Mouse (Mus musculus): ENCODE data around the gene Gramd1b. TPM values are rescaled to one million over a fixed set of nuclear protein-coding genes. Genes with fewer than 3 reads are reported as not detected.
A peak's percentile ranks its signal among the peaks of the same experiment; 100 is the strongest.

Gramd1b gene
- polyA plus RNA-seq, 1 experiment from 2014 or later: 3.0 TPM

DNA sequence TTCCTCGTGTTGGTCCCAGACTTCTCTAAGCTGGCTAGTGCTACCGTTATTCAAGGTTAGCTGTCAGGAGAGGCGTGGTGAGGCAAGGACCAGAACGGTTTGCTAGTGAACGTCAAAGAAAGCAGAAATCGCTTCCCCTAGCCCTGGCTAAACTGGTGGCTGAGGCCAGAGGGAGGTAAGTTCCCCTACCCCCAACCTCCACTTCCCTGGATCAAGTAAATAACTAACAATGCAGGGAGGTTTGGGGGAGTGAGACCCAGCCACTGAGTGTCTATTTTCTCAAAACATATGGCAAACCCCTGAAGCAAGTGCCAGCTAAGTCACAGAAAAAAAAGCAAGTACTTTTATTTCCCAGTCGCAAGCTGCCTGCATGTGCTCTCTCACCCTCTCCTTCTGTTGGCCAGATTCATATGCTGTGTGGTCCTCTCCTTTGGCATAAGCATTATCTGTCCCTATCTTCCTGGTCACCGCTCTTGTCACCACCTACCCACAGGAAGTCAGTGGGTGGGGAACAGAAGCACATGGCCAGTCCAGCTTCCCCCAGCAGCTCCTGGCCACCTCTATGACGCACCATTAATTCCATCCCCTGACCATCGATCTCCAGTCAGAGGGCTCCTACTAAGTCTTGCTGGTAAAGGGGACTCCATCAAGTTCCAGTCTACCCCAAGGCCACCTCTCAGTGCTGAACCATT, 186.2 kb downstream of the Gramd1b start:
- Histone ChIP-seq H3K27ac (no peak overlapping the region), H3K36me3 (no peaks in the 10 kb centered on the region), H3K4me1 (replicated peaks) (peaks cover 15% of the 10 kb centered on the region; the same call in 1 of the 2 replicates), H3K9me3 (no peaks in the 10 kb centered on the region), H3K4me2 (replicated peaks) (peak overlapping the region; percentile 61; the same call in 1 of the 2 replicates), H3K9ac (no peak overlapping the region), H3K4me3 (replicated peaks) (no peak overlapping the region), H3K27me3 (replicated peaks) (no peaks in the 10 kb centered on the region)
- peak; percentile 1; the same call in 1 of the 2 replicates for ATAC-seq
- WGBS: 57% methylated on average over 10 of the region's 10 CpGs

DNA sequence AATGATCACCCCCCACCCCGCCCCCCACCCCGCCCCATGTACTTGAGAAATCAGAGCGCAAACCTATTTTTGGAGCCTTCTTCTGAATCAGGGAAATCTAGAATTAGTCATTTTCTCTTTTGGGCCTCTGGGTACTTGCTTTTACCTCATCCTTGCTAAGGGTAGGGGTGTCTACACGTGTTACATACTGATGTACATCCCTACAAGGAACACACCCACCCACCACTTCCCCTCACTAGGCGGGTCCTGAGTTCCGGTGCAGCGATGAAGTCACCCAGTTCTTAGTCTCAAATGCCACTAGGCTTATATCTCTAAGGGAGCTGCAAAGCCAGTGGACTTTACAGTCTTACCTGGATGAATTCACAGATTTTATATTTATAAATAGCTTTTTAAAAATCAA, 187.4 kb downstream of the Gramd1b start:
- ATAC-seq: no peak
- 84% methylated on average over 7 of the region's 7 CpGs for WGBS
- Histone ChIP-seq H3K4me1 (replicated peaks) (peaks cover 15% of the 10 kb centered on the region; the same call in 1 of the 2 replicates), H3K27ac (no peak overlapping the region), H3K9me3 (no peaks in the 10 kb centered on the region), H3K9ac (no peak overlapping the region), H3K4me3 (replicated peaks) (no peak overlapping the region), H3K36me3 (no peaks in the 10 kb centered on the region), H3K27me3 (replicated peaks) (no peaks in the 10 kb centered on the region), H3K4me2 (replicated peaks) (no peak overlapping the region)

DNA sequence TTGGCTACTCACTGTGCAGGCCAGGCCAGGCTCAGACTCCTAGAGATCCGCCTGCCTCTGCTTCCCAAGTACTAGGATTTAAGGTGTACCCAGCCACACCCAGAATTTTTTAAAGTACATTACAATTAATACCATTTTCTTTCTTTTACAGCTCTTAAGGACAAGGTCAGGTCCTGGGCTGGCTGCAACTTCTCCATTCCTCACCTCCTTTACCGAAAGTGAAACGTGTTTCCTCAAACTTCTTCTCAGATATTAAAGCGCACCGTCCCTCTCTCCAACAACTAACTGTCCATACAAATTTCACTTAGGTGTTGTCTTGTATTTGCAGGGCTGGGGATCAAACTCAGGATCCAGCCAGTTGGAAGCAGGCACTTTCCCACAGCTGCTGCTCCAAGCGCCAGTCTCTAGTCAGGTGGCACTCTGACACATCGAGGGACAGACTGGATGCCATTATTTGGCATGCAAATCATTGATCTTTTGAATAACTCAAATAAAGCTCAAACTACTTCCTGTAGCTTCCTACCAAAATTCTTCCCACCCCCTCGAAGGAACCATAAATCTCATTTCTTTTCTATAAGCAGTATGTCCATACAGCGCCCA, 188.0 kb downstream of the Gramd1b start:
- H3K27ac ChIP-seq: no peak overlapping the region
- no peak overlapping the region for H3K9ac ChIP-seq
- peaks cover 15% of the 10 kb centered on the region; the same call in 1 of the 2 replicates for H3K4me1 ChIP-seq (replicated peaks)
- no peaks in the 10 kb centered on the region for H3K36me3 ChIP-seq
- 91% methylated on average over 9 of the region's 9 CpGs for WGBS
- H3K9me3 ChIP-seq: no peaks in the 10 kb centered on the region
- no peak for ATAC-seq
- no peak overlapping the region for H3K4me2 ChIP-seq (replicated peaks)
- H3K4me3 ChIP-seq (replicated peaks): no peak overlapping the region
- H3K27me3 ChIP-seq (replicated peaks): no peaks in the 10 kb centered on the region

DNA sequence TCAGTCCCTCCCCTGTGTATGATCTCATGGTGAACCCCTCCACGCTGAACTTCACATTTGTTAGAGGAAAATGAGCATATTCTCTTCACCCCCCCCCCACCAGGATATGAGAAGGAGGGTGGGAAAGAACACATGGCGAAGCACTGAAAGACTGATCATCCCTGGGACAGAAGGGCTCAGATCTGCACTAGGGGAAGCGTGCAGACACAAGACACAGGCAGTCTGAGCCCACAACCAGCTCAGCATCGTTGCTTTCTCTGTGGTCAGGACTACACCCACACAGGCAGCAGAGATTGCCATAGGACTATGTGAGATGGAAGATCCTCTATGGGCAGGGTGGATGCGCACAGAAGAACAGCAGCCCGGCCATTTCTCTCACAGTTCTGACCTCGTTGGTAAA, 189.1 kb downstream of the Gramd1b start:
- Histone ChIP-seq H3K27ac (no peak overlapping the region), H3K36me3 (no peaks in the 10 kb centered on the region), H3K27me3 (replicated peaks) (no peaks in the 10 kb centered on the region), H3K9ac (no peak overlapping the region), H3K4me2 (replicated peaks) (no peak overlapping the region), H3K4me1 (replicated peaks) (peaks cover 15% of the 10 kb centered on the region; the same call in 1 of the 2 replicates), H3K9me3 (no peaks in the 10 kb centered on the region), H3K4me3 (replicated peaks) (no peak overlapping the region)
- WGBS: 83% methylated on average over 7 of the region's 7 CpGs
- no peak for ATAC-seq

DNA sequence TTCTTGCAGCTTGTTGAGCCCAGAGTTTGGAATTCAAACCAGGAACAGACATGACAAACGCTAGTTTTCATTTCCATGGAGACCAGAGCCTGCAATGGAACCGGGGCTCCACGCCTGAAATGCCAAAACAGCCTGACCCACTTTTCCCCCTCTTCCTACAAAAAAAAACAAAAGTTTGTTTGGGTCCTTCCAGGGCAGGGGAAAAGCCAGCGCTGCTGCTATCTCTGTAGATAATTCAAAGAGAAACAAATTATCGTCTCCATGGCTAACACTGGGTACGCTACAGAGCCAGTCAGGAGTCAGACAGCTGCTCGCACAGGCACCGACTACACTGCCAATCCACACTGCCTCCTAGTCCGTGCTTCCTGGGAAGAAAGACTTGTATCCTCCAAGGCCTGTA, 191.6 kb downstream of the Gramd1b start:
- H3K27ac ChIP-seq: no peak overlapping the region
- no peak overlapping the region for H3K9ac ChIP-seq
- H3K4me2 ChIP-seq (replicated peaks): no peak overlapping the region
- no peaks in the 10 kb centered on the region for H3K27me3 ChIP-seq (replicated peaks)
- ATAC-seq: no peak
- H3K4me1 ChIP-seq (replicated peaks): no peaks in the 10 kb centered on the region
- H3K9me3 ChIP-seq: no peaks in the 10 kb centered on the region
- no peak overlapping the region for H3K4me3 ChIP-seq (replicated peaks)
- 50% methylated on average over 9 of the region's 9 CpGs for WGBS
- H3K36me3 ChIP-seq: no peaks in the 10 kb centered on the region

DNA sequence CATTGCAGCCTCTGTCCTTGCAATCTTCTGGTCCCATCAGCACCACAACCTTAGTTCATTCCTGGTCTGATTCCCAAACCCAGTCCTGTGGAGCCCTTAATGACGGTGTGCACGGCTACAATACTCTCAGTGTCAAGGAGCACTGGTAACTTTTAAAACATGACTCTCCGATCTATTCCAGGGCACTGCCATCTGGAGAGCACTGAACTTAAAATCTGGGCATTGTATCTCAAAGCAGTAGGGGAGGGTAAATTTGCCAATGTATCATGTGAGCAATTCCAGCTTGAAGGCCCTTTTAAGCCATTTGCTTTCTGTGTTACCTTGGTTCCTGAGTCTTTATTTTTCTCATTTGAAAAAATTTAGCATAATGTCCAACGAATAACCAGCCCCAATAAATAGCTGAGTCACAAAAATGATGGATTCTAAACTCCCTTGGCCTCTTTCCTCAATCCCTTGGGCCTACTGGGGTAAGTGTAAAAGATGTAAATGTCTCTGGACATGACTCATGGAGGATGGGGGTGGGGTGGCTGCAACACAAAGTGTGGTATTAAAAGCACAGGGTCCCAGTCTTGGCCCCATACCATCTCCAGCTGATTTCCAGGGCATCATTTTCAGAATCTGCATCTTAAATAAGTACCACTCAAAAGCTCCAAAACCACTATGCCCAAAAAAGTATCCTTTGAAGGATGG, 193.9 kb downstream of the Gramd1b start:
- H3K27ac ChIP-seq: no peak overlapping the region
- 83% methylated on average over 4 of the region's 4 CpGs for WGBS
- H3K9me3 ChIP-seq: no peaks in the 10 kb centered on the region
- no peak overlapping the region for H3K4me2 ChIP-seq (replicated peaks)
- H3K27me3 ChIP-seq (replicated peaks): no peaks in the 10 kb centered on the region
- no peak overlapping the region for H3K9ac ChIP-seq
- no peaks in the 10 kb centered on the region for H3K36me3 ChIP-seq
- no peak overlapping the region for H3K4me3 ChIP-seq (replicated peaks)
- ATAC-seq: no peak
- no peaks in the 10 kb centered on the region for H3K4me1 ChIP-seq (replicated peaks)

DNA sequence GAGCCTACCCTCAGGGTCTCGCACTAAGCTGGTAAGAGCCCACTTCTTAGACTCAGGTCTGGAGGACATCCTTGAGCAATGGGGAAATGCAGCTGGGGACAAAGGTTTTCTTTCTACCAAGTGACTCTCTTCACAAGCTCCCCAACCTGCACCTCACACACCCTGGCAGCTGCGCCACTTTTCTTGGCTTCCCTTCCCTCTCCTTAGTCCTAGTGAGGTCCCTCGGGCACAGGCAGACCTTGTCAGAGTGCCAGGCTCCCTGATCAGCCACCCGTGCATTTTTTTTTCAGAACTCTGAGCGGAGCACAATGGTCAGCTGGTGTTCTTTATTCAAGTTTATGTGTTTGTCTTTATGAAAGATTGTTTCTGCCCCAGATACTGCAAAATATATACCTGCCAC, 194.5 kb downstream of the Gramd1b start:
- Histone ChIP-seq H3K4me2 (replicated peaks) (no peak overlapping the region), H3K9me3 (no peaks in the 10 kb centered on the region), H3K4me3 (replicated peaks) (no peak overlapping the region), H3K4me1 (replicated peaks) (0 out of 2 replicates have a peak, but pooled peaks cover 3% of the 10 kb centered on the region), H3K9ac (no peak overlapping the region), H3K27ac (no peak overlapping the region), H3K27me3 (replicated peaks) (no peaks in the 10 kb centered on the region), H3K36me3 (no peaks in the 10 kb centered on the region)
- WGBS: 71% methylated on average over 5 of the region's 5 CpGs
- ATAC-seq: no peak

DNA sequence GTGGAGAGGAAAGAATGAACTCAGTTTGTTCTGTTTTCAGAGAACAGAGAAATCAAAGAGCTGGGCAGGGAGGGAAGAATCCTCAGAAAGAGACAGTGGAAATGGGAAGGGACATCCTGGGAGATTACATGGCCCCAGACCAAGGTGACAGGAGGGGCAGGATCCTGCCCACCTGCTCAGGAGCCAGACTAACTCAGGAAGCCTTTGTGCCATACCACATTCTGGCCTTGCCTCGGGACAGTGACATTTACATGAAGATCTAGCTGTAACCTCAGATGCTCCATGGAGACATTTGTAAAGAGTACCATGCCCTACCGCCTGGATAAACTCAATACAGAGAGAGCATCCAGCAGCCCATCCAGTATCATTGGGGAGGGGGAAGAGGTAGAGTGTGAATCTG, 196.6 kb downstream of the Gramd1b start:
- no peak overlapping the region for H3K27ac ChIP-seq
- H3K4me2 ChIP-seq (replicated peaks): no peak overlapping the region
- H3K9me3 ChIP-seq: no peaks in the 10 kb centered on the region
- no peak overlapping the region for H3K9ac ChIP-seq
- no peaks in the 10 kb centered on the region for H3K27me3 ChIP-seq (replicated peaks)
- ATAC-seq: no peak
- 0 out of 2 replicates have a peak, but pooled peaks cover 3% of the 10 kb centered on the region for H3K4me1 ChIP-seq (replicated peaks)
- WGBS: 71% methylated on average over 2 of the region's 2 CpGs
- H3K36me3 ChIP-seq: no peaks in the 10 kb centered on the region
- no peak overlapping the region for H3K4me3 ChIP-seq (replicated peaks)

DNA sequence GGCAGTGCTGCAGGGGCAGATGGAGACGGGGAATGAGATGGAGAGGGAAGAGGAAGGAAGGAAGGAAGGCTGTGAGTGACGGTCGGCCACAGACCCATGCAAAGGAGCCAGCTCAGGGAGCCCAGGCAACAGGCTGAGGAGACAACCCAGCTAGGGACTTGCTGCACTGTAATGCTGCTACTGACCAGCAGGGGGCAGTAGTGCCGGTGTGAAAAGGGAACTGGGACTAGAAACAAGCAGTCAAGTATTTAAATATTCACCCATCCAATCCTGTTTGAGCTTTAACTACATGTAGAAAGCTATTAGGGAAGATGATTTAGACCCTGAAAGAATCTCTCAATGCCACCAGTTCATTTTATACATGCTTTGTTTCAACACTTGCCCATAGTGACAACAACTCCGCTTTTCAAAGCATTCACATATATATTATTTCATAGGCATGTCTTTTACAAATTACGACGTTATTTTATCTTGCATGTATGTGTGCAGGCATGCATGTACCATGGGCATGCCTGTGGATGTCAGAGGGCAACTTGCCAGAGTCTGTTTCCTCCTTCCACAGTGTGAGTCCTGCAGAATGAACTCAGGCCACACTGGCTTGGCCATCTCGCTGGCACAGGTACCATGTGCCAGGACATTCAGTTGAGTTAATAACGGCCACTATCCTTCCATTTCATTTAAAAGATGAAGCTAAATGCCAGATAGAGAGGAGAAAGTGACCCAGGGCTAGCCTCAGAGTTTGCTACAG, 197.4 kb downstream of the Gramd1b start:
- Histone ChIP-seq H3K4me2 (replicated peaks) (no peak overlapping the region; the same call in 1 of the 2 replicates), H3K36me3 (no peaks in the 10 kb centered on the region), H3K27me3 (replicated peaks) (no peaks in the 10 kb centered on the region), H3K9ac (no peak overlapping the region), H3K4me3 (replicated peaks) (no peak overlapping the region), H3K9me3 (no peaks in the 10 kb centered on the region), H3K4me1 (replicated peaks) (0 out of 2 replicates have a peak, but pooled peaks cover 3% of the 10 kb centered on the region), H3K27ac (no peak overlapping the region)
- ATAC-seq: 0 out of 2 replicates have a peak, but pooled peaks have one; percentile 9
- 59% methylated on average over 9 of the region's 9 CpGs for WGBS

DNA sequence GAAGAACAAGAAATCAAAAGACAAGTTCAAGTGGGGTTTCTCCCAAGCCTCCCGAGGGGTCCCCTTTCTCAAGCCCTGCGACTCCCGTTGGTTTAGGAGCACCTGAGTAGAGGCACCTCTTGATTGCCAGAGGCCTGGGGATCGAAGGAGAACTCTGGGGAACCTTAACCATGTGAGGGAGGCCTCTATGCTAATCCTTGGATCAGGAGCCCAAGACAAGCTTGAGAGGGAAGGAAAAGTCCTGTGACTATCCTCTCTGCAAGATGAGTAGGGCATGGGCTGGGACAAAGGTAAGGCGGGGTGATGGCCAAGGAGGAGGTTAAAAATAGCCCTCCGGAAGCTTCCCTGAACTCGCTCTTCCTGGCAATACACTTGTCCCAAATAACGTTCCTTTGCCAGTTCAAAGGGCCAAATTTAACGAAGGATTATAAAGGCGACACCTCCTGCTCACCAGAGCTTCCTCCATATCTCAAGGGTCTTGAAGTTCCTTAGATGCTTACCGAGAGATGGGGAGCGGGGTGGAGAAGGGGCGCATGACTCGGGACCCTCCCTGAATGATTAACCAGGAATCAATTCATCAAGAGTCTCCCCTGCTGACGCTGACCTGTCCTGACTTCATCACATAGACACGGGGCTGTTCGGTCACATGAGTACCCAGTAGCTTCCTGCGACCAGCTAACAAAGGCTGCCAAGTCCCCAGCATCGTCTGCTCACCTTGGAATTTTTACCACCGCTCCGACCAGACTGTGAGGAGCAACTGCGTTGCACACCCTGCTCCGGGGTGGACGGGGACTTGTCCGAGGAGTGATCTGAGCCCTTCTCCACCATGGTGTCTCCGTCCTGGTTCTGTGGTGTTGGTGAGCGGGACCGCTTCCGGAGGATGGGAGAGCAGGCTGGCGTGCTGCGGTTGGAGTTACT, 198.2 kb downstream of the Gramd1b start:
- no peak overlapping the region; the same call in 1 of the 2 replicates for H3K4me2 ChIP-seq (replicated peaks)
- 0 out of 2 replicates have a peak, but pooled peaks cover 3% of the 10 kb centered on the region for H3K4me1 ChIP-seq (replicated peaks)
- H3K4me3 ChIP-seq (replicated peaks): no peak overlapping the region
- H3K9ac ChIP-seq: no peak overlapping the region
- peak; percentile 9; the same call in 1 of the 2 replicates for ATAC-seq
- 70% methylated on average over 31 of the region's 31 CpGs for WGBS
- H3K36me3 ChIP-seq: no peaks in the 10 kb centered on the region
- H3K27ac ChIP-seq: no peak overlapping the region
- no peaks in the 10 kb centered on the region for H3K9me3 ChIP-seq
- H3K27me3 ChIP-seq (replicated peaks): no peaks in the 10 kb centered on the region

DNA sequence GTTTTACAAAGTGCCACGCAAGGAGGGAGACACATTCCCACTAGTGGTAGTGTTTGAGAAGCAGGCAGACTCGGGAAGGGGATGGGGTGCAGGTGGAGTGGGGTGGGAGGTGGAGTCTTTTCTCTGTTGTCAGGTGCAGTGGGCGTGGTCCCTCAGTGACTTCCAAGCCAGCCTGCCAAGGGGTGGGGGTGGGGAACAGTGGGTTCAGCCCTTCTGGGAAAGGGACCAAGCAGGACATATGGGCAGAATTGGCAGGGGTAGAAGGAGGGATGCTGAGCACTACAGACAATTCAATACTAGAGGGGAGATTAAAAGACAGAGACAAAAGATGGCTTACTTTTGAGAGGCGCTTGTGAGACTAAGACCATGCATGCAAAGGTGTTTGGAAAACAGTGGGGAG, 198.9 kb downstream of the Gramd1b start:
- no peak overlapping the region for H3K4me3 ChIP-seq (replicated peaks)
- 0 out of 2 replicates have a peak, but pooled peaks cover 3% of the 10 kb centered on the region for H3K4me1 ChIP-seq (replicated peaks)
- 77% methylated on average over 4 of the region's 4 CpGs for WGBS
- H3K36me3 ChIP-seq: no peaks in the 10 kb centered on the region
- H3K27ac ChIP-seq: no peak overlapping the region
- H3K4me2 ChIP-seq (replicated peaks): no peak overlapping the region
- no peak overlapping the region for H3K9ac ChIP-seq
- ATAC-seq: 0 out of 2 replicates have a peak, but pooled peaks have one; percentile 2
- no peaks in the 10 kb centered on the region for H3K9me3 ChIP-seq
- no peaks in the 10 kb centered on the region for H3K27me3 ChIP-seq (replicated peaks)

All from intestine, embryonic 15.5 days (tissue).